Mouse (Mus musculus) 416B (cell line): Measurements from ENCODE around the gene Hacd3.

Source experiments
- DNase-seq: peaks from one replicate; pipeline ENCODE4 v3.0.0; 2011; ENCODE audit warnings: low read depth

Gene Hacd3

DNA sequence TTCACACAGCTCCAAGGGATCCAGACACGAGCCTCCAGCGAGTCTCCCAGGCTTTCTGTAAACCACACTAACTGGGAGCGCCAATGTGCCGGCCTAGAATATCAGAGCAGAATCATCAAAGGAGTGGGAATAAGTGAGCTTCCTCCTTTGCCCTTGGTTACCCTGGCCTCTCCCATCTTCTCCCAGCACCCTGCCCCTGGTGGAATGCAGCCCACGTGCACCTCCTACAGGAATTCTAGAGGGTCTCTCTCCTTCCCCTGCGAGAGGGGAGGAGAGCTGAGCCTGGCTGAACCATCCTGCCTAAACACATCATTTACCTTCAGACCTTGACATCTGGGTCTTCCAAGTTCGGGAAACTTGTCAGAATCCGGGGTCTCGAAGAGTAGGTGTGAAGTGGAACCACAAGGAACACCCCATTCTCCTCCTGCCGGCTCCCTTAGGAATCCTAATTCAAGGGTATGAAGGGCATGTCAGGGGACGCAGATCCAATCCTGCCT is 70.3 kb downstream of the Hacd3 start, which contains the start of gene Slc24a1:
Gene Slc24a1, minus strand, starts transcription at position 447 of the 497 bp plus-strand sequence.
- no peak for DNase-seq

DNA sequence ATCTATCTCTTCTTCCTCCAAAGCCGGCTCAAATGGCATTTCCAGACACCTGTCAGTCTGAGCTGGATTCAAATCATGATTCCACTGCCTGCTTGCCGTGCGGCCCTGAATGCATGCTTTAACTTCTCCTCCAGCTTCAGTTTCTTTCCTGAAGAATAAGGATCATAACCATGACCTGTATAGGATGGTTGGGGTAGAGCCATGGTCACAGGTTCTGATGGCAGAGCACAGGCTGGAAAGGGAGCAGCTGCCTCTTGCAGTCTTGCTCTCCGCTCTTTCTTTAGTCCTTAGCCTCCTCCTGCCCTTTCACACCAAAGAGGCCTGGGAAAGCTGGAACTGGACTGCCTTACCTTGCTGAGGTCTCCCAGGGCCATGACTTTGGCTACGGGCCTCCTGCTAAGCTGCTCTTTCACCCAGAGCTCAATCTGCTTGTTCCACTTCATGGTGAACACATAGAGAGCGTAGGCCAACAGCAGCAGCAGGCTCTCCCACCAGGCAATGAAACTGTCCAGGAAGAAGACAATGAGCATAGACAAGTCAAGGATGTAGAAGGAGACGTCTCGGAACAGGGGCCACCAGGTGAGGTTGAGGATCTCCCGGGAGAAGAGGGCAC is 73.9 kb downstream of the Hacd3 start:
- no peak for DNase-seq

DNA sequence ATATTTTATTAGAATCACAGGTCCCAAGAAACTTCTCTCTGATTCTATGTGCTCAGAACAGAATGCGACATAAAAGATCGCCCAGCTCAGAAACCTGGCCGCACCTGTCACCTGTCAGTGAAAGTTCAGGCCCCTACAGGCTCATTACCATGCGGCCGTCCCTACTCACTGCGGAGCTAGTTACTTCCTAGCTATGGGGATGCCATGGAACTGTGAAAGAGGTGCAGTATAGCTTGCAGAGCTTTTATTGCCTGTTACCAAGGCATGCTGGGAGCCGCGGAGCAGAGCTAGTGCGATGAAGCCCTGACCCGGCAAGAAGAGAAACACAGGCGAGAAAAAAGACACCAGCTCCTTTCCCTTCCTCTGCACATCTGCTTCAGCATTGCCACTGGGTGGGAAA is 77.5 kb downstream of the Hacd3 start:
- DNase-seq = no peak

- no peak for DNase-seq
These were observed 79.8 kb downstream of the Hacd3 start for GRCm38 (mm10) chr9:64941650-64942049.

DNA sequence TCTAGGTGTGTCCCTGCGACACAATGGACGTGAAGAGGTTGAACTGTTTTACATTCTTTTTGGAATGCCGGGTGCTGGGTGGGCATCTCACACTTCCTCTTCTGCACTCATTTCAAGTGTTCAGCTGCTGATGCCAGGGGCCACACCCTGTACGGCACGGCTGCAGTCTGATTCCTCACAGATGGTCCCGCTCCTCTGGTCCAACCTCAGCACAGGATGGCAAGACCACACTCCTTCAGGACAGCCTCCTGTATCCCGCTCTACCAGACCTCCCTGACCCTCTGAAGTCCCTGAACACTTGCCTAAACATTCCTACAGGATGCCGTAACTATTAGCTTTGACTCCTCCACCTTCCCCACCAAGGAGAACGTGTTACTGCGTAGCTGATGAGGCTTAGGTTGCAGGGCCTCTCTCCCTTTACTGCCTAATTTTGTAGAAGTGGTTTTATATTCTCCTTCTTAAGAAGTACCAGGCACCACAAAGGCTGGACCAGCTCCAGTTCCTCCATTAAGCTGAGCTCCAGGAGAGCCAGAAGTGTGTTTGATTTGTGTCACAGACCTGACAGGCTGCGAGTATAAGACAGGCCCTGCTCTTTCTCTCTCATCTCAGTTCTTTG is 80.7 kb downstream of the Hacd3 start:
- no peak for DNase-seq

- DNase-seq = peak; percentile 62
These were observed 81.7 kb downstream of the Hacd3 start for GRCm38 (mm10) chr9:64939790-64940189.

DNA sequence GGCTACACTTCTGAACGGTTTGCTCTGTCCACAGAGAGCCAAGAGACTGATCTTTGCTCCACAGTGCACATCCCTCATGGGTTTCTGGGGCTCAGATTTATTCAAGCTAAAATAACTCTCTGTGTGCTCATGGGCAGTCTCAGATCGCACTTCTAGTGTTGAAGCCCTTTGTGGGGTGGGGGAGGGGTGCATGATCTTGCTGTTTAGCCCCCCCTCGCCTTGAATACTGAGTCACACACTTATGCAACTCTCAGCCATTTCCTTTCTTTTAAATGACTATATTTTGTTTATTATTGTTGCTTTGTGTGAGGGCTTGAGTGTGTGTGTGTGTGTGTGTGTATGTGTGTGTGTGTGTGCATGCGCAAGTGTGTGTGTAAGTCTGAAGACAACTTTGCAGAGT is 82.2 kb downstream of the Hacd3 start:
- peak; percentile 88 for DNase-seq

DNA sequence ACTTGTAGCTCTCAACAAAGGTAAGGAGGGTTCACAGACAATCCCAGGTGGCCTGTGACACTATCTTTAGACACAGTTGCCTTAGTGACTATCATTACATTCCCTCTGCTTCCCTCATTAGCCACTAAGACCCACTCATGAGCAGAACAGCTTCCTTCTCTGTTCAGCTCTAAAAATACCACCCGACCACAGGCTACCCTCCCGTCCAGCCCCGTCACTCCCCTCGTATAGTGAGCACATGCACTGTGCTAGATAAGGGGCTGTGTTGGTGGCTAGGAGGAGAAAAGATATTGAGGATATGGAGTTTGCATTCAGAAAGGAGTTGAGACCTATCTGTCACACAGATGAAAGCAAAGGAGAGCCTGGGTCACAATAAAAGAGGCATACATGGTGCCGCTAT is 83.0 kb downstream of the Hacd3 start:
- DNase-seq = peak; percentile 81

- DNase-seq = peak; percentile 54
These were observed 84.0 kb downstream of the Hacd3 start for GRCm38 (mm10) chr9:64937491-64937890.
